Mouse (Mus musculus): ENCODE measurements at regions not wholly inside any gene's neighbourhood (a gene's known extent, or its start where the extent isn't known, plus 50 kb on each side); places are given as distances from the start of the nearest gene placed in this dataset.
"Not testable (repeated sequence)": the region's sequence is repeated elsewhere in the genome, so short reads cannot be mapped to it uniquely, and the experiment has no call there.

DNA sequence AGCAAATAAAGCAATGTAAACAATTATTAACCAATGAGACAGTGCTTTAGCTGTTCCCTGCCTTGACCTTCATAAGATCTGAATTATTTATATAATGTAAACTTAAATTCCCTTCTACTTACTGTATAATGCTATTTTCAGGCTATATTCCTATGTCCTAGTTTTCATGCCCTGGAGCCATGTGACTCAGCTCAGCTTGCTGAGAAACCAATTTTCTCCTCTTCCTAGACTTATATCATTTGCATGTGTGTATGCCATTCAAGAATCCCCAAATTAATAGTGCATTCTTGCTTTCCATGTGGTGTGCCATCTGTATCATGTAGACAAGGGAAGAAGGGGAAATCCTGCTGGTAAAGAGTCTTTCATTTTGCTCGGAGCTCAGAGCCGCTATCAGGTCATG, 166.7 kb upstream of the Trim24 start:
- Histone ChIP-seq H3K36me3 (no peaks in the 10 kb centered on the region), H3K27ac (no peak overlapping the region), H3K27me3 (no peaks in the 10 kb centered on the region), H3K9me3 (0 out of 2 replicates have a peak, but pooled peaks cover 7% of the 10 kb centered on the region), H3K4me1 (no peaks in the 10 kb centered on the region), H3K4me3 (no peak overlapping the region), H3K9ac (no peak overlapping the region), H3K4me2 (replicated peaks) (no peak overlapping the region)
- ATAC-seq (ENCODE audit: insufficient number of reproducible peaks, insufficient read depth, low FRiP score, low TSS enrichment): no peak
- WGBS: 79% methylated on average over 2 of the region's 2 CpGs

DNA sequence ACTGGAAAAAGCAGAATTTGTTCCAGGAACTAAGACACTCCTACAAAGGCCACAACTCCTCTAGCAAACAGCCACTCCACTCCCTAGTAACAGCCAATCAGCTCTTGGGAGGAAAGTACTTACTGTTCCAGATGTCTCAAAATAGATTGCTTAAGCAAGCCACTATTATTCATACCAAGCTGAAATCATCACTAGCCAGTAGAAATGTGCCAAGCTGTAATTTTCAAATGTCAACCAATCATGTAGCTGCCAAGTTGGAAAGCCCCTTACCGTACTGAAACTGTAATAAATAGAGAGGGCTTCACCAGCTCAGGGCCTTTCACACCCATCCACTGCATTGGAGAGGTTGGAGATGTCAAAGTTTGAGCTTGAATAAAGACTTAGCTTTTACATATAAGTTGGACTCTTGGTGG, 164.9 kb upstream of the Trim24 start:
- no peak overlapping the region for H3K4me2 ChIP-seq (replicated peaks)
- no peaks in the 10 kb centered on the region for H3K4me1 ChIP-seq
- 92% methylated on average over 1 of the region's 1 CpGs for WGBS
- no peak for ATAC-seq (ENCODE audit: insufficient number of reproducible peaks, insufficient read depth, low FRiP score, low TSS enrichment)
- no peaks in the 10 kb centered on the region for H3K27me3 ChIP-seq
- no peaks in the 10 kb centered on the region for H3K36me3 ChIP-seq
- no peak overlapping the region for H3K9ac ChIP-seq
- no peak overlapping the region for H3K4me3 ChIP-seq
- no peak overlapping the region for H3K27ac ChIP-seq
- H3K9me3 ChIP-seq: 0 out of 2 replicates have a peak, but pooled peaks cover 7% of the 10 kb centered on the region

DNA sequence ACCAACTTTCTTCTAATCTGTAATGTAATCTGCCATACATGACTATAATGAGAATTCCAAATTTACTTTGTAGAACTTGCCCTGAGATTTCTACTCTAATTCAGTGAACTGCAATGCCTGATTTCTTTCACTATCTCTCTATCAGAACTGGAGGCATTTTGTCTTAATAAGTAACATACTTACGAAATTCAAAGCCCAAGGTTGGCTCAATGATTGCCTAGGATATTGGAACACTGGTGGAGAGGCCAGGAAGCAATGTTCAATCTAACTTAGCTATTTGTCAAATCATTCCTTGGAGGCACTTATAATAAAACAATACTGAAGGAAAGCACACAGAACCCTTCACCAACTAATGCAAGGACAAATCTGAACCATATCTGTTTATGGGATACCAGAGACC, 162.9 kb upstream of the Trim24 start:
- H3K4me1 ChIP-seq; H3K4me2 ChIP-seq (replicated peaks); H3K4me3 ChIP-seq; H3K27ac ChIP-seq; ATAC-seq (ENCODE audit: insufficient number of reproducible peaks, insufficient read depth, low FRiP score, low TSS enrichment); H3K36me3 ChIP-seq; H3K27me3 ChIP-seq; H3K9me3 ChIP-seq; H3K9ac ChIP-seq: not testable (repeated sequence)
- WGBS: 70% methylated on average over 1 of the region's 1 CpGs

DNA sequence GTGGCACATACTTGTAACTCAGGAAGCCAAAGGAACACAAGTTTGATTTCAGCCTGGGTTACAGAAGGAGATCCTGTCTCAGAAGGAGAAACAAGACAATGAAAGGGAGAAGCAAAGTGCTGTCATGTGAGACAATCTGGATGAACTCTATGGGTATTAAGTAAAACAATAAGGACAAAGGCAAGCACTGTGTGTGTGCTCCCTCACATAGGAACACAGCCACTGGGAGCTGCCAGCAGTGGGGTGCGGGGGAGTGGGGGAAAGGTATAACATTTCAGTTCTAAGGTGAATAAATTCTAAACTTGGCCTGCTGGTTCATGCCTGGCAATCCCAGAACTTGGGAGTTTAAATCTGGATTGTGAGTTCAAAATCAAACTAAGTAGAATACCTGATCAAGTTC, 158.8 kb upstream of the Trim24 start:
- Histone ChIP-seq H3K9ac (no peak overlapping the region), H3K27me3 (no peaks in the 10 kb centered on the region), H3K4me2 (replicated peaks) (no peak overlapping the region), H3K27ac (no peak overlapping the region), H3K4me3 (no peak overlapping the region), H3K36me3 (no peaks in the 10 kb centered on the region), H3K9me3 (0 out of 2 replicates have a peak, but pooled peaks cover 5% of the 10 kb centered on the region), H3K4me1 (peaks cover 7% of the 10 kb centered on the region)
- ATAC-seq (ENCODE audit: insufficient number of reproducible peaks, insufficient read depth, low FRiP score, low TSS enrichment): no peak
- WGBS: 83% methylated on average over 1 of the region's 1 CpGs

DNA sequence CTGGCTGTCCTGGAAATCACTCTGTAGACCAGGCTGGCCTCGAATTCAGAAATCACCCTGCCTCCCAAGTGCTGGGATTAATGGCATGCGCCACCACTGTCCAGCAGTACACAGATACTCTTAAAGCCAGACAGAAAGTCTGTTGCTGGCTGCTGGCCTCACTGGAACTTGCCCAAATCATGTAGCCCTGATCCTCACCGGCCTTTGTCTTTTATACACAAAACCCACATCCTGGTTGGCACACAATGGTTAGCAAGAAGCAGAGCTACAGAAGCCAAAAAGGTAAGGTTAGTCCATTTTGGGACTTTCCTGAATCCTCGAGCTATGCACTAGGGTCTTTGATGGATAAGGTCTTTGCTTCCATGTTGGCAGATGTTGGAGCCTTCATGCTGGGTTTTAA, 157.2 kb upstream of the Trim24 start:
- no peaks in the 10 kb centered on the region for H3K36me3 ChIP-seq
- no peaks in the 10 kb centered on the region for H3K27me3 ChIP-seq
- H3K9me3 ChIP-seq: no peaks in the 10 kb centered on the region
- H3K4me3 ChIP-seq: no peak overlapping the region
- ATAC-seq (ENCODE audit: insufficient number of reproducible peaks, insufficient read depth, low FRiP score, low TSS enrichment): no peak
- H3K9ac ChIP-seq: no peak overlapping the region
- no peak overlapping the region for H3K4me2 ChIP-seq (replicated peaks)
- H3K4me1 ChIP-seq: peaks cover 7% of the 10 kb centered on the region
- H3K27ac ChIP-seq: no peak overlapping the region
- 87% methylated on average over 4 of the region's 4 CpGs for WGBS

DNA sequence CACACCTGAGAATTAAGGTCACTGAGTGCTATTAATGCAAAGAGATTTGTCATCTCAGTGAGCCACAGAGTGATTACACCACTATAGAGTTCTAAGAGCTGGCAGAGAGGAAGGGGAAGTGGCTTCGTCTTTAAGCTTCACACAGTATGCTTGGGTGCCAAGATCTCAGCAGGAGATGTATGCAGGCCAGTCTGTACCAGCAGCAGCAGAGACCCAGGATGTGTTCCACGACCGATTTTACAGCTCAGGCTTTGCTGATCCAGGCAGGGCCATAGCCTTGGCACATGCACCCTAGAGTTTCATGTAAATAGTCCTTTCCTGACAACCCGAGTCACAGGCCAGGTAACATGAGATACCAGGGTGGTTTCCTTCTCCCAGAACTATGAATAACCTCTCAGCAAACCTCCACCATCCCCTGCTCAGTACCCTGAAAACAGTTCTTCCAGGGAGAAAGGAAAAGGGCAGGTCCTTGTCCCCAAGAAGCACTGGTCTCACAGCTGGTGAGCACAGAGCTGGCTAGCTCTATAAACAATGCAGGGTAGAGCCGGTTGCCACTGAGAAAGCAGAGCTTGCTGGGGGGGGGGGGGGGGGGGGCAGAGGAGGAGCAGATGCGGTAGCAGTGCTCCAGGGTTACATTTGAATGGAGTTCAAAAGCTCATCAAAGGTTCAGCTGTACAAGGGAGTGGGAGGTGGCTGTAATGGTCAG, 156.2 kb upstream of the Trim24 start:
- Histone ChIP-seq H3K27ac (no peak overlapping the region), H3K9ac (no peak overlapping the region), H3K27me3 (no peaks in the 10 kb centered on the region), H3K4me1 (peaks cover 7% of the 10 kb centered on the region), H3K9me3 (no peaks in the 10 kb centered on the region), H3K4me3 (no peak overlapping the region), H3K4me2 (replicated peaks) (no peak overlapping the region), H3K36me3 (no peaks in the 10 kb centered on the region)
- no peak for ATAC-seq (ENCODE audit: insufficient number of reproducible peaks, insufficient read depth, low FRiP score, low TSS enrichment)
- WGBS: 25% methylated on average over 6 of the region's 6 CpGs

DNA sequence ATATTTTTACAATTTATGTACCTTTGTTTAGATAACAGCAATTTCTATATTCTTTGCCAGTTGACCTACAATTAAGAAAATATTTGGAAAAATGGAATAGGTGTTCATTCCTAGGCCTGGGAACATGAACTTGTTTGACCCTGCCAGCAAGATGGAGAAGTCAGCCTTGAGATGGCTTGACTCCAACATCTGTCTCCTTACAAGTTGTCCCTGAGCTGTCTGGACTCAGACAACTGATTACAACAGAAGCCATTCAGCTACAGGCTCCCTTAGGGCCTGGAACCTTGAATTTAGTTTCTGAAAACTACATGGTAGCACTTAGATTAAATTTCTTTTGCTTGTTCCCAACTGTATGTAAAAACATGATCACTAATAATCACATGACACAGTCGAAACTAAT, 148.9 kb upstream of the Trim24 start:
- Histone ChIP-seq H3K27me3 (no peaks in the 10 kb centered on the region), H3K36me3 (no peaks in the 10 kb centered on the region), H3K27ac (no peak overlapping the region), H3K9ac (no peak overlapping the region), H3K9me3 (no peaks in the 10 kb centered on the region), H3K4me3 (no peak overlapping the region), H3K4me2 (replicated peaks) (no peak overlapping the region), H3K4me1 (no peaks in the 10 kb centered on the region)
- 44% methylated on average over 1 of the region's 1 CpGs for WGBS
- no peak for ATAC-seq (ENCODE audit: insufficient number of reproducible peaks, insufficient read depth, low FRiP score, low TSS enrichment)

DNA sequence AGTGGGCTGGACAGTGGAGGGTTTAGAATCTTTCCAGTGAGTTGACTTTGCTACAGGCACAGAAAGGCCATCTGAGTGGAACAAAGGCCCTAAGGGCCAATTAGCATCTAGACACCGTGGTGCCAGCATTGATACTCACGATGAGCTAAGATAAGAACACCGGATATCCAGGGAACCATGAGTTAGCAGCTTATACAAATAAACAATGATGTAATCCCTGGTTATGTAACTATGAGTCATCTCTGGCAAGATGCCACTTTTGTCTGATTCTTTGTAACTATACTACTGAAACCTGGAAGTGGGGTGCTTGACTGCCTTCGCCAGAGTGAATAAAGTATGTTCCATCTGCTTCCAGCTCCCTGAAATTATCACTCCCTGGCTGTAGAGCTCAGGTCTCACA, 147.3 kb upstream of the Trim24 start:
- ATAC-seq (ENCODE audit: insufficient number of reproducible peaks, insufficient read depth, low FRiP score, low TSS enrichment): no peak
- WGBS: 53% methylated on average over 4 of the region's 4 CpGs
- no peaks in the 10 kb centered on the region for H3K36me3 ChIP-seq

DNA sequence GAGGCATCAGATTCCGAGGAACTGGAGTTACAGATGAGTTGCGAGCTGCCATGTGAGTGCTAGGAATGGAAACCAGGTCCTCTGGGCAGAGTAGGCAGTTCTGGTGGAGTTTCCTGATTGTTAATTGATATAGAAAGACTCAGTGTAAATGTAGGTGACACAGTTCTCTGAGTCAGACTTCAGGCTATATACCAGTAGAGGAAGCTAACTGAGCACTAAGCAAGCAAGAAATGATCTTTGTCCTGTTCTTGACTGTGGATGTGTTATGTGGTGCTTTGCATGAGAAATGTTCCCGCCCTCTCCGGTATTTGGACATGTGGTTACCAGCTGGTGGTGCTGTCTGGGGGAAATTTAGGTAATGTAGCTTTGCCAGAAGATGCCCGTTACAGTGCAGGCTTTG, 146.4 kb upstream of the Trim24 start:
- no peaks in the 10 kb centered on the region for H3K36me3 ChIP-seq
- no peaks in the 10 kb centered on the region for H3K27me3 ChIP-seq
- no peak overlapping the region for H3K4me2 ChIP-seq (replicated peaks)
- 89% methylated on average over 5 of the region's 5 CpGs for WGBS
- no peak for ATAC-seq (ENCODE audit: insufficient number of reproducible peaks, insufficient read depth, low FRiP score, low TSS enrichment)
- no peaks in the 10 kb centered on the region for H3K9me3 ChIP-seq
- H3K27ac ChIP-seq: no peak overlapping the region
- H3K9ac ChIP-seq: no peak overlapping the region
- H3K4me1 ChIP-seq: no peaks in the 10 kb centered on the region
- H3K4me3 ChIP-seq: no peak overlapping the region

More for the DNA sequence above, 147.3 kb upstream of the Trim24 start:
- Histone ChIP-seq H3K27me3 (no peaks in the 10 kb centered on the region), H3K9me3 (no peaks in the 10 kb centered on the region), H3K4me3 (no peak overlapping the region), H3K4me1 (no peaks in the 10 kb centered on the region), H3K9ac (no peak overlapping the region), H3K4me2 (replicated peaks) (no peak overlapping the region), H3K27ac (no peak overlapping the region)

DNA sequence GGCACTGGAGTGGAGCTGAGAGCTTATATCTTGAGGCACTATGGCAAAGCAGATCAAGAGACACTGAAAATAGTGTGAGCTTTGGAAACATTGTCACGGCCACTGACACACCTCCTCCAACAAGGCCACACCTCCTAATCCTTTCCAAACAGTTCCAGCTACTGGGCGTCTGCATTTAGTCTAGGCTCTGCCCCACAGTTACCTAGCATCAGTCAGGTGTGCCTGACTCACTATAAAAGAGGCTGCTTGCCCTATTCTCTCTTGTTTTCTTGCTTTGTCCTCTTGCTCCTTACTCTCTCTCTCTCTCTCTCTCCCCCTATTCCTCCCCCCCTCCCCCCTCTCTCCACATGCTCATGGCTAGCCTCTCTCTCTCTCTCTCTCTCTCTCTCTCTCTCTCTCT, 142.0 kb upstream of the Trim24 start:
- Histone ChIP-seq H3K9ac (no peak overlapping the region), H3K4me3 (no peak overlapping the region), H3K36me3 (no peaks in the 10 kb centered on the region), H3K4me1 (no peaks in the 10 kb centered on the region), H3K27me3 (no peaks in the 10 kb centered on the region), H3K27ac (no peak overlapping the region), H3K4me2 (replicated peaks) (no peak overlapping the region), H3K9me3 (no peaks in the 10 kb centered on the region)
- ATAC-seq (ENCODE audit: insufficient number of reproducible peaks, insufficient read depth, low FRiP score, low TSS enrichment): no peak
- 89% methylated on average over 2 of the region's 2 CpGs for WGBS

DNA sequence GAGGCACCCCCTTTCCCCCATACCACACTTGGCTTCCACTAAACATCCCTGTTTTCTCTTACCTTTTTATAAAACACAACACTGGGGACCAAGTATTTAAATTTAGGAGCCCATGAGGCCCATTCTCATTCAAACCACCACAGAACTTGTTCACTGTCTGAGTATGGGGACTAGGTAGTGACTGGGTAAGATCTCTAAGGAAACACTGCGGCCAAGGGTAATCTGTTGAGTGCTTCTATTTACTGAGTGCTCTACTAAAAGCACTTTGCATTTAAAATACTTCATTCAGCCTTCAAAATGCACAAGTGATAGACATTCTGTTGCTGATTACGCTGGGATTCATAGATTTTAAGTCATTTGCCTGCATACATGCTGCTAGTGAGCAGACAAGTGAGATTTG, 141.4 kb upstream of the Trim24 start:
- no peak overlapping the region for H3K27ac ChIP-seq
- no peaks in the 10 kb centered on the region for H3K9me3 ChIP-seq
- H3K4me2 ChIP-seq (replicated peaks): no peak overlapping the region
- no peak overlapping the region for H3K9ac ChIP-seq
- H3K4me3 ChIP-seq: no peak overlapping the region
- 87% methylated on average over 2 of the region's 2 CpGs for WGBS
- ATAC-seq (ENCODE audit: insufficient number of reproducible peaks, insufficient read depth, low FRiP score, low TSS enrichment): no peak
- no peaks in the 10 kb centered on the region for H3K36me3 ChIP-seq
- no peaks in the 10 kb centered on the region for H3K4me1 ChIP-seq
- H3K27me3 ChIP-seq: no peaks in the 10 kb centered on the region

DNA sequence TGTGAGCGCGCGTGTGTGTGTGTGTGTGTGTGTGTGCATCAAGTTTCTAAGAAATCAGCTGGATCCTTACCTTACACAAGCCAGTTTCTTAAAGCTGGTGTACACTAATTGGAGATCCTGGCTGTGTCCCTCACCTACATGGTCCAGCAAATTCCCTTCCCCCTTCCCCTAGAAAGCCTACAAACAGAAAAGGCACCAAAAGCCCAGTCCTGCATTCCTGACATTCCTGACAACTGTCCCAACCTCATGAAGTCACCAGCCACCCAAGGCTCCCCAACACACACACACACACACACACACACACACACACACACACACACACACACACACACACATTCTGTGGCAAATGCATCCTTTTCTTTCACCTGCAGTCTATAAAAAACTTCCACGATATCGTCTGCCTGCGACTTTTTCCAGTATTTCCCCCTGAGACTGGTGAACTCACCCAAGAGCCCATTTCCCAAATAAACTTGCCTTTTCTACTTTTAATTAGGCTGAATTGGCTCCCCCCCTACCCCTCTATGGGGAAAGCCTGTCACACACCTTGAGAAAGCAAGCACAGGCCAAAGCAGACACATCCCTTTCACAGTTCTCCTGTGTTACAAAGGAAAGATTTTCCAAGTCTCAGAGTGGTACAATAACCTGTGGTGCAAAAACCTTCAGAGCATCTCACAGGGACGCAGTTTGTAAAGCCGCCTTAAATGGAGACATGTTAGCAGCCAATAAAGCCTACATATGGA, 139.9 kb upstream of the Trim24 start:
- Histone ChIP-seq H3K36me3 (no peaks in the 10 kb centered on the region), H3K9me3 (no peaks in the 10 kb centered on the region), H3K27me3 (no peaks in the 10 kb centered on the region), H3K4me2 (replicated peaks) (no peak overlapping the region), H3K27ac (no peak overlapping the region), H3K9ac (no peak overlapping the region), H3K4me3 (no peak overlapping the region), H3K4me1 (no peaks in the 10 kb centered on the region)
- 61% methylated on average over 8 of the region's 8 CpGs for WGBS
- no peak for ATAC-seq (ENCODE audit: insufficient number of reproducible peaks, insufficient read depth, low FRiP score, low TSS enrichment)
